Mouse (Mus musculus) gastrocnemius, postnatal 10 days (tissue): ENCODE results near the gene Nqo2. TPM values are rescaled to one million over a fixed set of nuclear protein-coding genes. Genes with fewer than 3 reads are reported as not detected.
A peak's percentile ranks its signal among the peaks of the same experiment; 100 is the strongest.
"Not testable (repeated sequence)": the region's sequence is repeated elsewhere in the genome, so short reads cannot be mapped to it uniquely, and the experiment has no call there.

Experiments
- DNase-seq: peaks from one replicate; pipeline ENCODE4 v3.0.0; 2021; ENCODE audit warnings: mixed read lengths
- long read RNA-seq, 2 experiments: library from polyadenylated mRNA; stranded (forward); transcript quantifications; one replicate each; pipeline ENCODE4 v2.0.0; 2021
- total RNA-seq, 2 experiments: library from RNA; stranded (reverse); gene quantifications; 2 replicates each; pipeline ENCODE4 v1.2.3; 2021

The Nqo2 gene
- total RNA-seq, result 10 to 100 TPM; 13.6 to 16.8 TPM
- long read RNA-seq, experiment 1, transcript Nqo2-201 (8 exons, 1,063 nt), result major isoform, 10 of 24 reads
- long read RNA-seq, experiment 1, transcript Nqo2-202 (7 exons, 3,842 nt), result minor isoform, 7 of 24 reads
- long read RNA-seq, experiment 1, partial matches to known transcripts, result 1 of 24 reads
- long read RNA-seq, experiment 1, other reads (novel, unspliced or antisense), result 4 of 24 reads
- long read RNA-seq, experiment 2, transcript Nqo2-202 (7 exons, 3,842 nt), result major isoform, 7 of 15 reads
- long read RNA-seq, experiment 2, partial matches to known transcripts, result 0 of 15 reads
- long read RNA-seq, experiment 2, other reads (novel, unspliced or antisense), result 2 of 15 reads

DNA sequence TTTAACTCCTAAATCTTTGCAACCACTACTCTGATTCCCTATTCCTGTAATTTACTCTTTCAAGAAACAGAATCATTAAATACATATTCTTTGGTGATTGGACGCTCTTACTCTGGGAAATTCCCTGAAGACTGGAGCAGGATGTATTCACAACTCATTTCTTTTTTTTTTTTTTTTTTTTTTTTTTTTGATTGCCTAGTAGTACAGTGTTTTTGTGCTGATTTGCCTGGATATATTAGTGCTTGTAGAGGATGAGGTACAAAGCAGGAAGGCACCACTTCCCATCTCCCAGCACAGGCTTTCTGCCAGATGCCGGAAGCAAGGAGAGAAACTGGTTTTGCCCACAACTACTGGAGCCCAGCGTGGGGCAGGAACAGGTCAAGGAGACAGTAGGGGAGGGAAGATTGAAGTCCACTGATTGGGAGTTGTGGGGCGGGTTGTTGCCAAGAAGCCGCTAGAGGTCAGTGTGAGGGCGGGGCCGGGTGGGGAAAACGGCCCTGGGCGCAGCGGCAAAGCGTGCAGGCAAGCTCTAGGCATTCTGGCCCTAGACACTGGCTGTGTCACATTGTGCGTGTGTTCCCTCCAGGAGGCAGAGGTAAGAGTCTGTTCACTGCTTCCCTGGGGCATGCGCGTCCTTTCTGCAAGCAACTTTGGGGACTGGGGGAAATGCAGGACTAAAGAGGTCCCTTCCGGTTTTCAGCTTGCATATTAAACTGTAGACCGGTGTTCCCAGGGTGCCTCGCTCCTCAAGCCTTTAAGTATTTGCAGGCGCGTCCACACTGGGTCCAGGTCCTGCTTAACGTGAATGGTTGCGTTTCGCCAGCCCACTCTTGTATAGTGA lies at the start of gene Nqo2:
Nqo2 (plus strand) TSS at position 482 of the 841 bp plus-strand sequence.
- DNase-seq, result peak; percentile 58

DNA sequence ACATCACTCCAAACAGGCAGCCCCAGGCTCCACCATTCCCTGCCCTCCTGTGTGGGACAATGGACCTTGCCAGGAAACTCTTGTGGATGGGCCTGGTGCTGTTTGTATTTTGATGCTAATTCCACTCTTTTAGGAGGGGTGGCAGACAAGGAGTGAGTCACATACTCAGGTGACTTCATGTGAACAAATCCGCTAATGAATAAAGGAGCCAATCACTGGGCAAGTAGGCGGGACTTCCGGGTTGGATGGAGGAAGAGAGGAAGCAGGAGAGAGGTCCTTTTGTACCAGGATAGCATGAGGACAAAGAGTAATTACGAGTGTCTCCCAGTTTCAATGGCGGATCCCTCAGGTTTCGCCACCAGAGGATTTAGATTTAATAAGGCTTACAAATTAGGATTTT lies 43.4 kb upstream of the Nqo2 start:
- no peak for DNase-seq

DNA sequence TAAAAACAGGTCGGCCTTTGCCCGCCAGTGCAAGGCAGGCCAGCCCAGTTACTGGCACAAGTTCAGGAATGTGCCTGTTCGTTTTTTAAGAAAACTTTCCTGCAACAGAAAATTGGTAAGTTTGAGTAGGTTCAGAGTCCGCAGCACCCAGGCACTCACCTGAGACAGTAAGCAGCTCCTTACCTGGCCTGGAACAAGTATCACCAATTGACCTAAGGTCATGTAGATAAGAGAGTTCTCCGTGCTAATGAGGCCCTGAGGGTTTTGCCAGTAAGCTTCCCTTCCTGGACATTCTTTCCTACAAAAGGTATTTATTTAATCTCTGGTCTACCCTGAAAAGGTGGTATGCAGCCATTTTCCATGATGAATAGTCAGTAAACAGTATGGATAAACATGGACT lies 42.8 kb upstream of the Nqo2 start:
- DNase-seq, result no peak

GRCm38 (mm10) chr13:33930281-33930680 lies 34.2 kb upstream of the Nqo2 start:
- DNase-seq, result no peak

DNA sequence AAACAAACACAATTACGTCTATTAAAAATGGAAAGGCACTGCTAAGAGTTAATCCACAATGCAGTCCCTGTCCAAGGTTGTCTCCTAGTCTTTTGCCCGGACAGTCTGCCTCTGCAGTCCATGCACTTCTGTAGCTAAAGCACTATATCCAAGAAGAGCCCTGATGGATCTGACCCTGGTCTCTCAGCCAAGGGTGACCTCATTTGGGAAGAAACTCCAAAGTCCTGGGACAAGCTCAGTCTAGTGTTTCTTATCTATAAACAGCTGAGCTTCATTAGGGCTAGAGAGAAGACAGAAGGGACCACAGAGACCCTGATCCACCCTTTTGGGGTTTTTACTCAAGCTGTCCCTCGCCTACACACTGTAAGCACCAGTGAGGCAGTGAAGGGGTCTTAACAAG lies 33.6 kb upstream of the Nqo2 start:
- DNase-seq, result peak; percentile 9

DNA sequence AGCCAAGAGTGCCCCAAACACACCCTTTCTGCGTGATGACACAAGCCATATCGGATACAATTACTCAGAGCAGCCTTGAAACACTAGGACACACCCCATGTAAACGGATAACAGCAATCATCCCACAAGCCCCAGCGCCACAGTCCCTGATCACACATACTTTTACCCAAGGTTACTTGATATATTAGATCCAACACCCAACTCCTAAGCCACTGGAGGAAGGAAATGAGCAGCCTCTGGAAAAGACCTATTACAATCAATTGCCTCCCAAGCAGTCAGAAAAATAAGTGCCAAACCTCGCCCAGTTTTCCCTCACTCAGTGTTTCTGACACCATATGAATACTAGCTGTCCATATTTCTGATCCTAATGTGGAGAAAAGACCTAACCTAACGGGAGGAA lies 29.7 kb upstream of the Nqo2 start:
- no peak for DNase-seq

- DNase-seq, result peak; percentile 53
These were observed 28.9 kb upstream of the Nqo2 start for GRCm38 (mm10) chr13:33935465-33936181.

DNA sequence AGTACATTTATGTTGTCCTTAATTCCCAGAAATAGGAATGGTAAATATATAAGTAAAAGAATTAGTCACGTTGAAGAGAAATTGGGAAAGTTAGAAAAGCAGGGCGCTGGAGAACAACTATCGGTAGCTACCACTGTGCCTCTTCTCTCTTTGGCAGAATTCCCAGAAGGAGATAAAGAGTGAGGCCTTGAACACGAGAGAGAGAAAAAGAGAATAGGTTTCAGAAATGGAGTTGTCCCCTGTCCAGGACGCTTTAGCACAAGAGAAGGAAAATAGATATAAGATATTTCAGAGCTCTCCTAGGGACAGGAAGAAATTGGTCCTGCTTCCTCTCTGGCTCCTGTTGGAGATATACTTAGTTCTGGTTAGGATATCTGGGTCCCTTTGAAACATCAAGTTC lies 27.3 kb upstream of the Nqo2 start:
- DNase-seq, result no peak

DNA sequence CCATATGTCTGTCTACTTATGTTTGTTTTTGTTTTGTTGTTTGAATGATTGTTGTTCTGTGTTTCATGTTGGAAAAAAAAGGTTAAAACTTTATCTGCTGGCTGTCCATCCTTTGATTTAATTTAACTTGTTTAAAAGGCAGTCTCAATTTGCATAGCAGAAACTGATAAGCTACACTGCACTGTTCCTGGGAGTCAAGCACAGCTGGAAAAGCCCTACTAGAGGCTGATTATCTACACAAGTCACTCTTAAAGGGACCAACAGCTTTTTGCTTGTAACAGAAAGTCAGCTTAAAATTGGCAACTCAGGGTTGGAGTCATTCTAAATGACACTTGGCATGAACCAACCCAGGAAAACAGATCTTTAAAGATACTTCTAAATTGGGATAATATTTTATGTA lies 26.9 kb upstream of the Nqo2 start:
- not testable (repeated sequence) for DNase-seq

- DNase-seq, result no peak
These were observed 23.1 kb upstream of the Nqo2 start for GRCm38 (mm10) chr13:33941288-33941808.

DNA sequence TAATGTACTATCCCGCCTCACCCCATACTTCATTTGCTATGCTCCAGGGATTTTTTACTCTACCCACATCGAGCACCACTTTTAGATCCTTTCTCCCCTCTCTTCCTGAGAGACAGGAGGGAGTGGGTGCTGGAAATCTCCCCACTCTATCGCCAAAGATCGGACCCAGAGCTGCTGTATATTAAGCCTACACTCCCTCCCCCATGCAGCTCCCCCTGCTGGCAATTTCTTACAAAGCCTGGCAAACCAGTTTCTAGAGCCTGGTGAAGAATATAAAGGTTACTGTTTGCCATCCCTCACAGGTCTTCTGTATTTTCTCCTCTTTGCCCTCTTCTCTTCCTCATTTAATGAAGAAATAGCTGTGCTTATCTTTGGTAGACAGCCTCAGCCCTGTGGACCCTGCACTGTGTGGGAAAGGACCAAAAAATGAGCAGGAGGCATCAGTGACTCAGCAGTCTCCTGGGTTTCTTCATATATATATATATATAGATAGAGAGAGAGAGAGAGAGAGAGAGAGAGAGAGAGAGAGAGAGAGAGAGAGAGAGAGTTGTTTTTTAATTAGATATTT lies 22.2 kb upstream of the Nqo2 start:
- peak; percentile 20 for DNase-seq

DNA sequence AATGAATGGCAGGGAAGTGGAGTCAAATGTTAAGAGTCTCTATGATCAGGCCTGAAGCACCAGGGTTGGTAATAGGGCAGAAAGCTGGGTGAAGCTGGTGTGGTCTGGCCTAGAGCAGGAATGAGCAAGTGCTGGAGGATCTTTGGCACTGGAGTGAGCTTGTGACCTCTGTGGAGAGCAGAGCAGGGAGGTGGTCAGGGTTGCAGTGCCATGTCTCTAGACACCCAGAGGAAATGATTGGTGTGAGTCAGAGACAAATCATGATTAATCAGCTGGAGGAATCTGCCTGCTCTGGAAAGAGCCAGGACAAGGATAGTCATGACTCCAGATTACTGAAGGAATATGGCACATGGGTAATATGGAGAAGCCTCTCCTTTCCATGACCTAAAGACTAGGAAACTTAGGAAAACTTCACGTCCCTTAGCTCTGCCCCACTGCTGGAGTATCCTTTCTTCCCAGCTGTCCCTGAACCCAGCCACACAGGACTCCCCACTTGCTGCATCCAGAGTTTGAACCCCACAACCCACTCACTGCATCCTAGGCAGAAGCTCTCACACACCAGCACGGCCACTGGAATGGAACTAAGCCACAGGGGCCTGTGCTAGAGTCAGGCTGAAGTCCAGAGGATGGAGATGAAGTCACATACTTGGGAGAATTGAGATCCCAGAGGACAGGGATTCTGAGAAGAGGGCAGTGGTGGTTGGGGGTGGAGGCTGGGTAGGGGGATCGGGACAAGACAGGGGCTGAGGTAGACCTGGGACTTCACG lies 13.0 kb upstream of the Nqo2 start:
- no peak for DNase-seq

- DNase-seq, result no peak
These were observed 12.4 kb upstream of the Nqo2 start for GRCm38 (mm10) chr13:33952075-33952449.

DNA sequence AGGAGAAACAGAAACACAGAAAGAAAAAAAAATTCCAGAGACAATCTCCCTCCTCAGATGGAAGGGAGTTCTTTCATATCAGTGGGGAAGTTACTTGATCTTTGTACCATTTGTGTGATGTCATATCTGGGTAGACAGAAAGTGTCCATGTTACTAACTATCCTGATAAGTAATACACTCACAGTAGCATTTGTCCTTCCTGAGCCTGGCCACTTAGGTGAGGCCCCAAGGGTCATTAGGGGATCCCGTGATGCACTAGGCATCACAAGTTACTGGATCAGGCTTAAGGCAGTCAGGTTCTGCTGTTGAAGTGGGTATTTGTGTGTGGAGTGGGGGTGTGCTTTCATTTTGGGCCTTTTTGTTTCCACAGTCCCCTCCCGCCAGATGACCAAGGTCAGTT lies 11.5 kb upstream of the Nqo2 start:
- no peak for DNase-seq

GRCm38 (mm10) chr13:33956571-33957421 lies 7.7 kb upstream of the Nqo2 start:
- peak; percentile 9 for DNase-seq

DNA sequence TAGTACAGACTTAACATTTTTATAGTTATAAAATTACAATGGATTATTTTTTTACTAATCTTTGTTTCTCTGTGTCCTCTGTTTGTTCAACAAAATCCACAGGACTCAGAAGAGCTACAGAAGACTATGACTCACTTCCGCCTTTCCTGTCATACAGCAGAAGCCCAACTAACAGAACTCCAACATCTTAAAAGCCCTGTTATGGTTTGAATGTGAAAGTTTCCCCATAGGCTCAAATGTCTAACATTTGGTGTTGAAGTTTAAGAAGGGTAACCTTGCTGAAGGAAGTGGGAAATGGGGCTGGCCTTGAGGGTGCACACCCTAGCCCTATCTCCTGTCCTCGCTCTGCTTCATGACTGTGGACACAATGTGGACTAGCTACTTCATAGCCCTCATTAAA lies 4.7 kb upstream of the Nqo2 start:
- DNase-seq, result no peak

DNA sequence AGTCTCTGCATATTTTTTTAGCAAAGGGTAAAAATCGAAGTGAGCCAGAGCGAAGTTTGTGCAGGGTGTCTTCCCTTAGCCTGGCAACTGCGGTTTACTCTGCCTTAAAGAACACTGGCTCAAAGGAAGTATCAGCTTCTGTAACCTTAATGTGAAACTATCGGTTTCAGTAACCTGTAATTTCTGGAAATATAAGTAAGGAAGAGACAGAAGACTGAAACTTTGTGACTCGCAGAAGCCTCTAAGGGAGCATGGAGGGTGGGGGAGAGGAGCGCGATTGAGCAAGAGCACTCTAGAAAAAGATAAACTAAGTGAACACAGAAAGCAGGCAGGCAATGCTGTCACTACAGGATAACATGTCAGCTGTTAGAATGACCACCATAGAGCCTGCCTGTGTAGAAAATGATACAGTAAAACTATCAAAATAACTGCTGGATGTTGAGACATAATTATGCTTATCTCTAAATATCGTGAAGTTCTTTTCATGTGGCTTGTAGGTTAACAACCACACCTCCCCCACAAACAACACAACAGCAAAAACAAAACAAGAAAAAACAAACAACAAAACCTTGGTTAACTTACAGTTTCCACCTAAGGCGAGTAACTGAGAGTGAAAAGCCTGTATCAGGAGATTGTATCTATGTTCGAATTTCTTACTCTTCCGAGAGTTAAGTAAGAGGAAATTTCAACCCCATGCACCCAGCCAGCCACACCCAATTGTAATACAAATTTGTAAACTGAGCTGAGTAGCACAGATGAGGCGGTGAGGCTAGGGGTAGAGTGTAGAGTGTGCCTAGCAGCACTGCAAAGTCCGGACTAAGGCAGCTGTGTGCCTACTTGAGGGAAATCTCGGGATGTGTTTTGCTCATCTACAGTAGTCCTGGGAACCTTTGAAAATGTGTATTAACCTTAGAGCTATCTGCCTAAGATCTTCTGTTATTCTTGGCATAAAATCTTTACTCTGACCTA lies 853 bp downstream of the Nqo2 start:
- DNase-seq, result no peak

GRCm38 (mm10) chr13:33966025-33966412 lies 1.5 kb downstream of the Nqo2 start:
- DNase-seq, result no peak

DNA sequence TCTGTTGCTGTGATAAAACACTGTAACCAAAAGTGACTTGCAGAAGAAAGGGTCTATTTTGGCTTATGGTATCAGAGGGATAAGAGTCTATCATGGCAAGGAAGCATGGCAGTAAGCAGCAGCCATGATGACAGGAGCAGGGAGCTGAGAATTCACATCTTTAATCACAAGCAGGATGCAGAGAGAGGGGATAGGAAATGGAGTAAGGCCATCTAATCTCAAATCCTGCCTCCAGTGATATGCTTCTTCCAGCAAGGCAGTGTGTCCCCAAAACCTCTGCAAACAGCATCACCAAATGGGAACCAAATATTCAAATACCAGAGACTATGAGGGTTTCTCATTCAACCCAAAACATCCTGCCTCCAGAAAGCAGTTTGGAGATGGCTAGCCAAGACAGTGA lies 2.1 kb downstream of the Nqo2 start:
- no peak for DNase-seq
